Mouse (Mus musculus) forebrain, embryonic 11.5 days (tissue): ENCODE data around the gene Dnajb2. TPM values are rescaled to one million over a fixed set of nuclear protein-coding genes. Genes with fewer than 3 reads are reported as not detected.
A peak's percentile ranks its signal among the peaks of the same experiment; 100 is the strongest.

Experiments
- ATAC-seq: fragments of 200-750 bp; cut with Nextera tagmentation; replicated peaks from 2 replicates; pipeline ENCODE4 v1.8.0; 2017; ENCODE audit warnings: moderate TSS enrichment; ENCODE audit not compliant: low FRiP score
- DNase-seq: peaks from one replicate; pipeline ENCODE4 v3.0.0-alpha.2; 2017; ENCODE audit warnings: low spot score
- H3K27ac ChIP-seq: fragments of 300-500 bp; sonication (generic); 2 replicates; pipeline ENCODE4 v1.5.1; 2014; ENCODE audit warnings: low read depth, low read length
- H3K27me3 ChIP-seq: fragments of 300-500 bp; sonication (generic); 2 replicates; pipeline ENCODE4 v1.6.1; 2014; ENCODE audit warnings: mild to moderate bottlenecking, low read length, mixed read lengths; ENCODE audit not compliant: control insufficient read depth, insufficient read depth
- H3K36me3 ChIP-seq: fragments of 300-500 bp; sonication (generic); 2 replicates; pipeline ENCODE4 v1.6.1; 2014; ENCODE audit warnings: mild to moderate bottlenecking, low read length, moderate library complexity, mixed read lengths; ENCODE audit not compliant: control insufficient read depth, insufficient read depth
- H3K4me1 ChIP-seq: fragments of 300-500 bp; sonication (generic); replicated peaks from 2 replicates; pipeline ENCODE4 v1.6.1; 2014; ENCODE audit warnings: low read length, mixed read lengths; ENCODE audit not compliant: control insufficient read depth, insufficient read depth
- H3K4me2 ChIP-seq: fragments of 300-500 bp; sonication (generic); 2 replicates; pipeline ENCODE4 v1.6.1; 2014; ENCODE audit warnings: low read depth, mild to moderate bottlenecking, low read length, moderate library complexity, mixed read lengths; ENCODE audit not compliant: severe bottlenecking
- H3K4me3 ChIP-seq: fragments of 300-500 bp; sonication (generic); 2 replicates; pipeline ENCODE4 v1.5.1; 2014; ENCODE audit warnings: low read depth, low read length
- H3K9ac ChIP-seq: fragments of 300-500 bp; sonication (generic); 2 replicates; pipeline ENCODE4 v1.6.1; 2014; ENCODE audit warnings: low read length
- H3K9me3 ChIP-seq: fragments of 300-500 bp; sonication (generic); 2 replicates; pipeline ENCODE4 v1.6.1; 2016; ENCODE audit warnings: low read length, mixed read lengths; ENCODE audit not compliant: control insufficient read depth
- WGBS: fragments of 180-500 bp; shearing (Covaris S2); extraction: QIAGEN DNeasy Blood & Tissue Kit; methylation state at CpG from one replicate; pipeline ENCODE4 v1.1.7; 2014; 5-methylcytosine and 5-hydroxymethylcytosine counted together
- polyA plus RNA-seq: library from polyadenylated mRNA; unstranded; fragments of >200 nt; fragmentation: Nextera tagmentation; extraction: Ambion mirVana; gene quantifications from 2 replicates; pipeline ENCODE4 v1.2.1, GENCODE M21; 2014

The Dnajb2 gene
- 22.2 and 22.6 TPM in 2 replicates for polyA plus RNA-seq

- H3K4me1 ChIP-seq, result peaks cover 6% of the 10 kb centered on the region
- no peaks in the 10 kb centered on the region for H3K27me3 ChIP-seq
- no peaks in the 10 kb centered on the region for H3K9me3 ChIP-seq
- 2% methylated on average over 63 of the region's 64 CpGs for WGBS
- peak; percentile 89 for DNase-seq
- peak within 1 kb of the TSS; percentile 56 for H3K4me3 ChIP-seq
- H3K9ac ChIP-seq, result peak within 1 kb of the TSS; percentile 82
- ATAC-seq, result peak; percentile 87
- peak within 1 kb of the TSS; percentile 99 for H3K4me2 ChIP-seq
- H3K36me3 ChIP-seq, result no peaks in the 10 kb centered on the region
- peak within 1 kb of the TSS; percentile 62 for H3K27ac ChIP-seq
These were observed at the start of gene Dnajb2 for GRCm38 (mm10) chr1:75236117-75237050. Gene Dnajb2, plus strand, starts transcription at chr1:75236406.

DNA sequence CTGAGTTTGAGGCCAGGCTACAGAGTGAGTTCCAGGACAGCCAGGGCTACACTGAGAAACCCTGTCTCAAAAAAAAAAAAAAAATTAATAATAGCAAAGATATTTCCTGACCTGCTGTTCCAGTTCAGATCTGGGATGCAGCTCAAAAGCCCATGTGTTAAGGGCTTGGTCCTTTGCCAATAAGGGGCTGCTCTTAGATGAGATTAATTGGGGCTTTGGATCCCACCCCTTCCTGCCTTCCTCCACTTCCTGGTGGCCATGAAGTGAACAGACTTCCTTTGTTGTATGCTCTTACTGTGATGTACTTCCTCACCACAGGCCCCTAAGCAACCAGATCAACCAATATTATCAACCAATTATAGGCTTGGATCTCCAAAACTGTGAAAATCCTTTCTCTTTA is 49.1 kb upstream of the Dnajb2 start:
- H3K27me3 ChIP-seq, result no peaks in the 10 kb centered on the region
- no peaks in the 10 kb centered on the region; the same call in 1 of the 2 replicates for H3K36me3 ChIP-seq

DNA sequence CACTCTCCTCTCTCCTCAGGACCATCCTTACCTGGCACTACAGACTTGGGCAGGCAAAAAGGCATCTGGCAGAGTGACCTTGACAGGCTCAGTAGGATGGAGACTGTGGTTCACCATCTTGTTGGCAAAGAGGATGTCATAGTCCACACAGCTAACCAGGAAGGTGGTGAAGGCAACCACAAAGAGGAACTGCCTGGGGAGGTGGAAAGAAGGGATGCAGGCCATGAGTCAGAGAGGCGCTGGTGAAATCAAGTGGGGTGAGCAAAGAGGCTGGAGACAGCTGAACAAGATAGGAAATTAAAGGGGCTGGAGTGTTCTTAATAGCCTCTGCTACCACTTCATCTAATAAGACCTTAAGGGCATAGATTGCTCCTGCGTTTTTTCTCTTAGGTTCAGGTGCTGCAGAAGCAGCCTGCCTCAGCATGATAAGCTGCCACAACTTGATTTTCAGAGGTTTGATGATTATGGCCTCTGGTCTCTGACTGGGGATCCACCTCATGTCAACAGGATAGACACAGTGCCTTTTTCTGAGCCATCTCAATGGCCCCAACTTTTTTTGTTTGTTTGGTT is 48.2 kb upstream of the Dnajb2 start:
- H3K27me3 ChIP-seq, result no peaks in the 10 kb centered on the region
- no peak overlapping the region for H3K4me3 ChIP-seq
- no peaks in the 10 kb centered on the region for H3K9me3 ChIP-seq
- DNase-seq (no peak), ATAC-seq (no peak)
- no peak overlapping the region for H3K9ac ChIP-seq
- no peaks in the 10 kb centered on the region; the same call in 1 of the 2 replicates for H3K36me3 ChIP-seq
- no peak overlapping the region for H3K4me2 ChIP-seq
- H3K4me1 ChIP-seq, result peaks cover 6% of the 10 kb centered on the region
- 82% methylated on average over 2 of the region's 2 CpGs for WGBS
- H3K27ac ChIP-seq, result no peak overlapping the region

More for the DNA sequence above, 49.1 kb upstream of the Dnajb2 start:
- no peak overlapping the region for H3K27ac ChIP-seq
- no peaks in the 10 kb centered on the region for H3K9me3 ChIP-seq
- no peak overlapping the region for H3K9ac ChIP-seq
- no peak overlapping the region for H3K4me2 ChIP-seq
- ATAC-seq, result no peak
- DNase-seq, result no peak
- H3K4me1 ChIP-seq, result peaks cover 5% of the 10 kb centered on the region; the same call in 1 of the 2 replicates
- no peak overlapping the region for H3K4me3 ChIP-seq

DNA sequence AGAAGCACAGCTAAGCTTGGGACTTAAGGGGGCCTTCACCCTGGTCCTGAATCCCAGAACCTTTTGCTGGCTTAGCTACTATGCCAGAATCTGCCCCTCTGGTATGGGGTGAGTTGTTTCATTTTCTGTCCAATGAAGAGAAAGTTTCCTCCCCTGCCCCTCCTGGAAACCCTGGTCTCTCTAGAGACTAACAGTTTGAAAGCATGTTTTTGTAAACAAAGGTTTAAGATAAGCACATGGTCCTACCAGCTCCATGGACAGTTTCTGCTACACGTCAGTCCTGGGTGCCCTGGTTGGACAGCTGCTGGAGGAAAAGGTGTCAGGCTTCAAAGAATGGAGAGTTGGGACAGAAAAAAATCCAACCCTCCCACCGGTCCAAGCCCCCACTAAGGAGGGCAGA is 45.6 kb upstream of the Dnajb2 start:
- H3K4me1 ChIP-seq, result peaks cover 8% of the 10 kb centered on the region
- H3K27ac ChIP-seq, result no peak overlapping the region
- 74% methylated on average over 2 of the region's 2 CpGs for WGBS
- H3K9ac ChIP-seq, result no peak overlapping the region
- ATAC-seq (no peak), DNase-seq (no peak)
- no peak overlapping the region for H3K4me3 ChIP-seq
- H3K9me3 ChIP-seq, result no peaks in the 10 kb centered on the region
- H3K27me3 ChIP-seq, result no peaks in the 10 kb centered on the region
- H3K36me3 ChIP-seq, result no peaks in the 10 kb centered on the region; the same call in 1 of the 2 replicates
- H3K4me2 ChIP-seq, result peak overlapping the region; percentile 95; the same call in 1 of the 2 replicates

DNA sequence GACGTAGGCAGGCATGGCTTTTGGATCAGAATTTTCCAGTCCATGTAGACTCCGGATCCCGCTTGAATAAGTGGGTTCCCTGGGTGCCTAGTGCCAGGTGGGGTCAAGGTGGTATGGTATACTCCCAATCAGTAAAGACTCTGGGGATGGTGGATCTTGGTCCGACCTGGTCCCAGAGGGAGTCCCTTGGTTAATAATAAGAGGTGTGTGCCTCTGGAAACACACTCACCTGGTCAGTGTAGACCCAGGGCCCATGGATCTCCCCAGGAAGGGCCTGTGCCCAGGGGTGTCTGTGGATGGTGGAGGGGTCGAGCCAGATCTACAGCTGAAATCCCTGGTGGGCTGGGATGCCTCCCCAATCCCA is 45.0 kb upstream of the Dnajb2 start:
- no peaks in the 10 kb centered on the region for H3K9me3 ChIP-seq
- H3K4me2 ChIP-seq, result peak overlapping the region; percentile 95
- peak overlapping the region; percentile 75 for H3K4me3 ChIP-seq
- ATAC-seq (no peak), DNase-seq (no peak)
- no peaks in the 10 kb centered on the region; the same call in 1 of the 2 replicates for H3K36me3 ChIP-seq
- H3K27ac ChIP-seq, result peak overlapping the region; percentile 18; the same call in 1 of the 2 replicates
- peaks cover 8% of the 10 kb centered on the region for H3K4me1 ChIP-seq
- H3K9ac ChIP-seq, result peak overlapping the region; percentile 83
- no peaks in the 10 kb centered on the region for H3K27me3 ChIP-seq
- 43% methylated on average over 5 of the region's 5 CpGs for WGBS

DNA sequence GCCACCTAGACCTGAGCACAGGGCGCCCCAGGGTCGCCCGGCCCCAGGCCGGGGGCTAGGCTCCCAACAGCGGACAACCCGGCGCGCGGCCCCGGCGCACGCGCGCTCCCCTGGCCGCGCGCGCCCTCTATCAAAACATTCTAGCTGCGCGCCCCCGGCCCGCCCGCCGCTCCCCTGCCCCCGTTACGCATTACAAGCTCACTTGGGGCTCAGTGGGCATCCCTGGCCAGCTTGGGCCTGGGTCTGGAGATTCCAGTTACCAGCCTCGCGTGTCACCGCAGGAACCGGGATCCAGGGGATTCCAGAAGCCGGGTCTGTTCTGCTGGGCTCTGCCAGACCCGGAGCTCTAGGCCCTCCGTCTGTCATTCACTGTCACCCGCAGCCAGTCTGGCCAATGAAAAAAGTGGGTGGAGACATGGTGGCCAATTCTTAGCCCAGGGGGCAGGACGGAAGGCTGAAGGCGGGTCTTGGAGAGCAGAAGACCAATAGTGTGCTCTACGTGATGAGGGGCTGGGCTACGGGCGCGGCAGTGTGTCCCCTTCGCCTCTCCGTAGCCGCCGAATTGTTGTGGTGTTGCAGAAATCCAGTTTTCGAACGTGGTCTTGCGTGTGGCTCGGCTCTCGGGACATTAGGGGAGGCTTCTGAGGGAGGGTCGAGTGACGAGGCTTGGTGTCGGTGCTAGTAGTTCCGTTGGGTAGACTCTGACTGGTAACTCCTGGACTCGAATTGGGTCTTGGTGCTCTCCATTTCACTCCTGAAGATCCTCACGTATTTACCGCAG is 44.4 kb upstream of the Dnajb2 start, which contains the start of the genes Ankzf1 and Atg9a:
Gene Ankzf1 (plus strand): TSS at position 530 of the 781 bp plus-strand sequence.
Gene Atg9a (minus strand): TSS at position 575 of the 781 bp plus-strand sequence.
- ATAC-seq (peak; percentile 99), DNase-seq (peak; percentile 95)
- Histone ChIP-seq H3K36me3 (no peaks in the 10 kb centered on the region; the same call in 1 of the 2 replicates), H3K27me3 (no peaks in the 10 kb centered on the region), H3K9ac (peak within 1 kb of the TSS; percentile 83), H3K9me3 (no peaks in the 10 kb centered on the region), H3K4me3 (peak within 1 kb of the TSS; percentile 75), H3K4me2 (peak within 1 kb of the TSS; percentile 99), H3K27ac (peak within 1 kb of the TSS; percentile 68), H3K4me1 (peaks cover 8% of the 10 kb centered on the region)
- WGBS, result 2% methylated on average over 56 of the region's 56 CpGs

DNA sequence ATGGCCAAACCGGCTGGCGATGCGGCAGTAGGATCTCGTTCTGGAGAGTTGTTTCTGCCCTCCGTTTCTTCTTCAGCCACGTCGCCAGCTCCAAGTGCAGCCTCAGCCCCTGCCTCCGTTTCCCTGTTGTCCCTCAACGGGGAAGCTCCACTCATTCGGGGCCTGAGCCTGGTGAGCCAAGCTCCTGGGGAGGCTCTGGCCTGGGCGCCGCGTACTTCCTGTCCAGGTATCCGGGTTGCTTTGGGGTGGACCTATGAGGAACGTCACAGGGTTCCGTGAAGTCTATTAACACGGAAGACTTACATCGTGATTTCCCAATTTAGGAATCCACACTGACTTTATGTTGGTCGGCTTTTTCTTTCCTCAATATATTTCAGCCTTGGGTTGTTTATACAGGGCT is 43.8 kb upstream of the Dnajb2 start:
- Histone ChIP-seq H3K27ac (peak overlapping the region; percentile 68), H3K4me3 (peak overlapping the region; percentile 75), H3K4me1 (peaks cover 8% of the 10 kb centered on the region), H3K4me2 (peak overlapping the region; percentile 99), H3K36me3 (no peaks in the 10 kb centered on the region; the same call in 1 of the 2 replicates), H3K27me3 (no peaks in the 10 kb centered on the region), H3K9me3 (no peaks in the 10 kb centered on the region), H3K9ac (peak overlapping the region; percentile 80)
- no peak for ATAC-seq
- DNase-seq, result no peak
- WGBS, result under 1% methylated on average over 19 of the region's 19 CpGs

- DNase-seq (no peak), ATAC-seq (no peak)
- no peak overlapping the region for H3K4me2 ChIP-seq
- WGBS, result 89% methylated on average over 1 of the region's 1 CpGs
- no peaks in the 10 kb centered on the region for H3K4me1 ChIP-seq
- no peak overlapping the region for H3K27ac ChIP-seq
- no peaks in the 10 kb centered on the region for H3K27me3 ChIP-seq
- no peaks in the 10 kb centered on the region; the same call in 1 of the 2 replicates for H3K36me3 ChIP-seq
- H3K4me3 ChIP-seq, result no peak overlapping the region
- no peak overlapping the region for H3K9ac ChIP-seq
- H3K9me3 ChIP-seq, result no peaks in the 10 kb centered on the region
These were observed 35.0 kb upstream of the Dnajb2 start for GRCm38 (mm10) chr1:75201236-75201635.
